Mouse (Mus musculus): ENCODE results near the gene Dapp1.
"Not testable (repeated sequence)": the region's sequence is repeated elsewhere in the genome, so short reads cannot be mapped to it uniquely, and the experiment has no call there.

The Dapp1 gene

GRCm38 (mm10) chr3:137991183-137991582 lies 9.8 kb upstream of the Dapp1 start:
- in situ Hi-C loops (cut with MboI) = loop anchor here (10.0 kb wide), 1 partner anchor 154 kb away; the partner anchor contains the start of genes Mttp and Trmt10a

GRCm38 (mm10) chr3:137989405-137989804 lies 8.1 kb upstream of the Dapp1 start:
- in situ Hi-C loops (cut with MboI) = no loop called here

DNA sequence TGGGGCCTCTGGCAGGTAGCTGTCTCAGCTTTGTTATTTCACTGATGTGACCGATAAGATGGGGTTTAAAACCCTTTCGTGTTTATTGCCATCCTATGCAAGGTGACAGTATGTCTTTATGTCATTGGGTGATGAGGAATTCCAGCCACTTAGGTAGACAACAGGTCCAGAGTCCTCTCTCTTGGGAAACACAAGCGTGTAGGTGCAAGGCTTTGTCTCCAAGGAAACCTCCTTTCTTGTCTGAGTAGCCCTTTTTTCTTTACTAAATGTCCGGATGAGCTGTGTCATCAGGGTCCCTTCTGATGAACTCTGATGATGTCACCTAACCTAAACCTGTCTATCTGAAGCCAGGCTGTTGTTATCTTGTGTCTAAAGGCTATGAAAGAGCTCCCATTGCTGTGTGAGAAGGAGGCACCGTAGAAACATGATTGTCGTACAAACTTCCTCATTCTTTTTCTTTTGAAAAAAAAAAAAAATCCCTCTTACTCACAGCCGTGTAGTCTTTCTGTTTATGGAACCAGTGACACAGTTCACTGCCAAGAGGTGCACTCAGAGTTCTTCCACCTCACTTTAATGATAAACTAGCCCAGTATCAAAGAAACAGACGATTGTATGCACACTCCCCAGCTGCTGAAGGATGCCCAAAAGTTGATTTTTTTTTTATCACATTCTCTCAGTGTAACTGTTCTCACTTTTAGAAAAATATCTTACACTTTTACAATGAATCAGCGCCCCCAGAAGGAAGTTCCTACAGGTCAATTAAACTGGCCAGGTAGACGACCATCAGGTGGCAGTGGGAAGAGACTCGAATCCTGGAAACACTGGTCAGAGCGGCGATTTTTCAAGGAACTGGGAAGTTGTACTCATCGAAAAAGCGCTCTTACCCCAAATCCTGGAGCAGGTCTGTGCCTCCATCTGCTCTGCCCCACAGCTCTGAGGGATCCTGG lies 637 bp downstream of the Dapp1 start:
- in situ Hi-C loops (cut with MboI) = no loop called here

DNA sequence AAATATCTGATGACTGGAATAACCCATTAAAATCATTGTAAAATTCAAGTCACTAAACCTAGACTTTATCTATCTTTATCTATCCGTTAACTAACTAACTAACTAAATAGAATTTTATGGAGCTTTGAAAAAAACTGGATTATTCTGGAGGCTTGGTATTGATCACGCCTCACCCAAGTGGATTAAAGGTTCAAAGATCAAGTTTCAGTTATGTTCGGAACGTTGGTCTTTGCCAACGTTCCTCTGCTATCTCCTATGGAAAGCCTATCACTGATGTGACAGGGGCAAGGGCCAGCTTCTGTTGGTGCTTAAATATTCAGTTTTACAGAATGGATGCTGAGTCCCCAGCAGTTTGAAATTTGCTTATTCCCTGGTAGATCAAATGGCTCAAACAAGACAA lies 3.1 kb downstream of the Dapp1 start:
- in situ Hi-C loops (cut with MboI) = no loop called here

- in situ Hi-C loops (cut with MboI) = no loop called here
Observed at GRCm38 (mm10) chr3:137977629-137978041, 3.7 kb downstream of the Dapp1 start.

GRCm38 (mm10) chr3:137976943-137977628 lies 4.3 kb downstream of the Dapp1 start:
- in situ Hi-C loops (cut with MboI) = no loop called here

DNA sequence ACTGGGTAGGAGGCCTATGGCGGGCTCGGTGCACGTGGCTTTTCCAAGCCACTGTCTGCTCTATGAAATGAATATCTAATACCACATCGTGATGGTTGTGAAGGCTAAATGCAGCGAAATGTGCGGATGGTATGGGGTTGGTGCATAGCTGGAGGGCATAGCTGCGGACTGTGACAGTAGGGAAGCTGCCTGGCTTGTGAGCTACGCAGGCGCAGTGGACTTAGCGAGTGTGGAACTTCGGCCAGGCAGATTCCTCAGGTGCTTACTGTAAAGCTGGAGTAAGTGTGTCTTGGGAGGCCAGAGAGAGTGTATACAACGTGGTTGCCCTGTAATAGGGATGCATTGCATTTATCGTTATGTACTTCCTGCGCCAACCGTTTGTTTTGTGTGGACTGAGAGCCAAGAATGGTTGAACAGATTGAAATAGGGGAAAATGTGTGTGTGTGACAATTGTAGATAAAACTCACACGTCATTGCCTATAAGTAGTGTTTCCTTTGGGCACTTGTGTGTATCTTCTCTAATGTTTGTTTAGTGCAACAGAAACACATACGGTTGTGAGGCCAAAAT lies 5.4 kb downstream of the Dapp1 start:
- in situ Hi-C loops (cut with MboI) = no loop called here

DNA sequence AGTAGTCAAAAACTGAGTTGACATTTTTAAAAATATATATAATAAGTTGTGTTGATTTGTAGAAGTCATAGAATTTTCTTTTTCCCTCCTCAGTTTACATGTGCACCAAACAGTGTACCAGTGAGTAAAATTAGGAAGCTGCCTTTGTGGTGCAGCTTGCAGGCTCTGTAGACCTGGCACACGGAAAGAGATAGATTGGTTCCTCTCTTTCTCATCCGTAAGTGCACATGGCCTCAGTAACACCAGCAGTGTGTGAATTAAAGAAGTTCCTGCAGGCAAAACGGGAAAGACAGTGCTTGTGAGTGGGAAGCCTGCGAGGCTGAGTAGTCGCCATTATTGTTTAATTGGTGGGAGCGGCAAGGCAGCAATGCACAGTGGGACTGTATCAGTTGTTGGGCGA lies 5.9 kb downstream of the Dapp1 start:
- in situ Hi-C loops (cut with MboI) = no loop called here

GRCm38 (mm10) chr3:137974306-137974705 lies 7.0 kb downstream of the Dapp1 start:
- in situ Hi-C loops (cut with MboI) = no loop called here

GRCm38 (mm10) chr3:137972989-137973388 lies 8.4 kb downstream of the Dapp1 start:
- in situ Hi-C loops (cut with MboI) = no loop called here

DNA sequence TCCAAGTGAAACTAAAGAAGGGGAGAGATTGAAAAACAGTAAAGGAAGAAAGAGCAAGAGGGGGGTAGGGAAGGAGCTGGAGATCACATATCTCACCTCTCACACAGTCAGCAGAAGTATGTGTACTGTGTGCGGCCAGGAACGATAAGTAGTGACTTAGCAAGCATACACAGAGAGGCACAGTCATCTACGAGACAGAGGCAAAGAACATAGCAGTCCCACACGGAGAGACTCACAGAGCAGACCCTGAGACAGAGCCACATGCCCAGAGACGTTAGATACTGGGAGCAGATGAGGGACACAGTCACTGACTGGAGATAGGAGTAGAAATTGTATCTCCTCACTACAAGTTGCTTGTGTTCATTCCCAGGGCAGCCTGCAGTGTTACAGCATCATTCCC lies 9.1 kb downstream of the Dapp1 start:
- in situ Hi-C loops (cut with MboI) = no loop called here

- in situ Hi-C loops (cut with MboI) = no loop called here
Observed at GRCm38 (mm10) chr3:137969951-137970350, 11.4 kb downstream of the Dapp1 start.

DNA sequence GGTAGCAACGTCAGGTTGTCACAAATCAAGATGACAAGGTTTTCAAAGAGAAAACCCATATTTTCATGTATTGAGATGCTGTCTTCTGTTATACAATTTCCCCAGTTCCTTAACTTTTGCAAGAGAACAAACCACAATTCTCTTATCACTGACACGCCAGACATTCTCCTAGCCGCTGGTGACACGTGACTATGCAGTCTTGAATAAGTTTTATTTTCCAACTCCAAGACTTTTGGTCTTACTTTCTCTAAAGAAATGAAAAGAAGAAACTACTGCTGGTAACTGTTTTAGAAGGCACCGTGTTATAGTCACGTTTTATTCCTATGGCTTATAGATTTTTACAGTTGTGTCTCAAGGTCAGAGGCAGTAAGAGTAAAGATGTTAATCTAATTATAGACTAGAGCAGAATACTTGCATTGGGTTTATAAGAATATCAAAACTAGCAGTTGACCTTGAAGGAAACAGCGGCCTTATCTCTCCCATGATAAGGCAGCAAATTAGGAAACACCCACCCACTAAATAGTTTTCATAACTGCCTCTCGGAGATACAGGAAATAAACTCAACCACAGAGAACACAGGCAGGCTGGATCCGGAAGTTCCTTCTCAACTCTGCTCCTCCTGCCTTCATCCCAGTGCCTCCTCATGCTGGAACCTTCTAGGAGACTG lies 12.4 kb downstream of the Dapp1 start:
- in situ Hi-C loops (cut with MboI) = no loop called here

GRCm38 (mm10) chr3:137968105-137968819 lies 13.1 kb downstream of the Dapp1 start:
- in situ Hi-C loops (cut with MboI) = no loop called here

DNA sequence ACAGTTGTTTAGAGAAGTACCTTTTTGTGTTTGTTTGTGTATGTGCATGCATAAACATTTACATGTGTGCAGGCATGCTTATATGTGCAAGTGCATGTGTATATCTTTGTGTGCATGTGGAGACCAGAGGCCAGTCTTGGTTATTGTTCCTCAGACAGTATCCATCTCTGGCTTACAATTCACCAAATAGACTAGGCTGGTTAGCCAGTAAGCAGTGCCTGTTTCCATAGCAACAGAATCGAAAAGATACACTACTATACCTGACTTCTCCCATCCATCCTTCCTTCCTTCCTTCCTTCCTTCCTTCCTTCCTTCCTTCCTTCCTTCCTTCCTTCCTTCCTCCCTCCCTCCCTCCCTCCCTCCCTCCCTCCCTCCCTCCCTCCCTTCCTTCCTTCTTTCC lies 17.3 kb downstream of the Dapp1 start:
- in situ Hi-C loops (cut with MboI) = not testable (repeated sequence)

- in situ Hi-C loops (cut with MboI) = no loop called here
Observed at GRCm38 (mm10) chr3:137963508-137963907, 17.8 kb downstream of the Dapp1 start.

- in situ Hi-C loops (cut with MboI) = no loop called here
Observed at GRCm38 (mm10) chr3:137961736-137962385, 19.5 kb downstream of the Dapp1 start.

DNA sequence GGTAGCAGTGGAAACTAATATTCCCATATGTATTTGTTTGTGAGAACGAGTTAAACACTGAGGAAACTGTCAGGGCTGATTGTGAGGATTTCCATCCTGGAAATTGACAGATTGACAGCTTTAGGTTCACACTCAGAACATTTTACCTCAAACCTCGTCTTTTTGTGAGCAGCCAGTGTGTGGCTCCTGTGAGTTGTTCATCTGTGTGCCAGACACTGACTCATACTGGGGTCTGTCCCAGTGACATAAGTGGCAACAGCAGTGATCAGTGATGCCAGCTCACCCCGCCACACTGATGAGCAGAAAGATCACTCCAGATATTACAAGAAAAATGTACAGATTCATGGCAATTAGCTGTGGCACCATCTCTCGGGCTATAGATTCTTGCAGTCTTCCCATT lies 21.9 kb downstream of the Dapp1 start:
- in situ Hi-C loops (cut with MboI) = no loop called here

- in situ Hi-C loops (cut with MboI) = no loop called here
Observed at GRCm38 (mm10) chr3:137958352-137958751, 23.0 kb downstream of the Dapp1 start.

GRCm38 (mm10) chr3:137957864-137958263 lies 23.5 kb downstream of the Dapp1 start:
- in situ Hi-C loops (cut with MboI) = no loop called here

GRCm38 (mm10) chr3:137955560-137956081 lies 25.7 kb downstream of the Dapp1 start:
- in situ Hi-C loops (cut with MboI) = no loop called here
